ENCODE assay signal across 1 mouse cellular context in genomic region chr5:67846361-67847224, GRCm38 (mm10).
TF ChIP-seq lines count a peak whose summit lies in the region.

No protein-coding gene starts in this region.

TF ChIP-seq in CH12.LX, 34 proteins besides CTCF, POLR2A, EP300 and RAD21 (continued from another document):
- peak; percentile 53 for TF ChIP-seq TCF12 (IDR thresholded peaks at IDR 0.05; ENCODE audit: low read depth, low read length)
- no peak for TF ChIP-seq USF1 (IDR thresholded peaks at IDR 0.05; ENCODE audit: low read depth, low read length)
- TF ChIP-seq SIN3A (IDR thresholded peaks at IDR 0.05; ENCODE audit: low read length), result peak; percentile 96
- TF ChIP-seq CHD1 (IDR thresholded peaks at IDR 0.05; ENCODE audit: low read depth, low read length), result no peak
- TF ChIP-seq E2F4 (IDR thresholded peaks at IDR 0.05; ENCODE audit: insufficient replicate concordance, low read depth, low read length), result no peak
- TF ChIP-seq KAT2A (IDR thresholded peaks at IDR 0.05; ENCODE audit: insufficient replicate concordance, low read length), result no peak
- TF ChIP-seq MYC (IDR thresholded peaks at IDR 0.05; ENCODE audit: low read depth, low read length), result peak; percentile 65
- TF ChIP-seq PAX5 (IDR thresholded peaks at IDR 0.05; ENCODE audit: low read length), result no peak
- no peak for TF ChIP-seq NRF1 (IDR thresholded peaks at IDR 0.05; ENCODE audit: low read depth, low read length)
